Mouse (Mus musculus) C2C12 (cell line): ENCODE measurements around the gene Castor1.

ENCODE experiments used
- CEBPB ChIP-seq: IDR thresholded peaks from one replicate; pipeline ENCODE4 v1.6.1; 2011; ENCODE audit warnings: low read depth, mild to moderate bottlenecking, control low read depth, moderate library complexity
- CTCF ChIP-seq: IDR thresholded peaks from one replicate; pipeline ENCODE4 v1.5.1; 2011; ENCODE audit not compliant: control insufficient read depth, insufficient read depth, insufficient read length

- TF ChIP-seq CTCF (no peak), CEBPB (no peak)
These were observed 14.9 kb upstream of the Castor1 start for GRCm38 (mm10) chr11:4202995-4203704.
